Mouse (Mus musculus) cerebellum, postnatal 14 days (tissue): ENCODE data around the gene Cdk2.

Experiments
- DNase-seq, 2 experiments: peaks; one replicate each; pipeline ENCODE4 v3.0.0; 2021; ENCODE audit warnings: mixed read lengths in 2 of 2

Cdk2 gene

GRCm38 (mm10) chr10:128702328-128703007 lies 2.4 kb downstream of the Cdk2 start:
- no peak for DNase-seq

- no peak for DNase-seq
These were observed 4.1 kb downstream of the Cdk2 start for GRCm38 (mm10) chr10:128700712-128701111.

- no peak for DNase-seq
These were observed 5.2 kb downstream of the Cdk2 start for GRCm38 (mm10) chr10:128699611-128700010.

- DNase-seq = peak in 1 of 2 experiments; percentile 31
These were observed 5.8 kb downstream of the Cdk2 start for GRCm38 (mm10) chr10:128699006-128699405.

GRCm38 (mm10) chr10:128697072-128697725 lies 7.6 kb downstream of the Cdk2 start:
- no peak for DNase-seq

GRCm38 (mm10) chr10:128695992-128696807 lies 8.6 kb downstream of the Cdk2 start, which contains the start of gene Rab5b:
Gene Rab5b (minus strand): TSS chr10:128696264.
- peak; percentile 98 for DNase-seq

GRCm38 (mm10) chr10:128695411-128695991 lies 9.3 kb downstream of the Cdk2 start:
- no peak for DNase-seq

- DNase-seq = peak; percentile 28 to 41
These were observed 30.3 kb downstream of the Cdk2 start for GRCm38 (mm10) chr10:128674469-128675008.

GRCm38 (mm10) chr10:128673763-128674468 lies 30.9 kb downstream of the Cdk2 start, which contains the start of gene Suox:
Gene Suox (minus strand): TSS chr10:128674073.
- peak; percentile 85 to 90 for DNase-seq

- no peak for DNase-seq
These were observed 33.7 kb downstream of the Cdk2 start for GRCm38 (mm10) chr10:128671148-128671547.

- peak; percentile 88 to 90 for DNase-seq
These were observed 35.8 kb downstream of the Cdk2 start for GRCm38 (mm10) chr10:128668790-128669672.

GRCm38 (mm10) chr10:128665806-128666205 lies 39.0 kb downstream of the Cdk2 start:
- DNase-seq = no peak

GRCm38 (mm10) chr10:128665307-128665706 lies 39.5 kb downstream of the Cdk2 start:
- DNase-seq = no peak

- DNase-seq = no peak
These were observed 40.0 kb downstream of the Cdk2 start for GRCm38 (mm10) chr10:128664808-128665207.

GRCm38 (mm10) chr10:128663441-128664220 lies 41.2 kb downstream of the Cdk2 start:
- DNase-seq = no peak

GRCm38 (mm10) chr10:128662465-128662864 lies 42.4 kb downstream of the Cdk2 start:
- DNase-seq = no peak

GRCm38 (mm10) chr10:128659490-128659889 lies 45.3 kb downstream of the Cdk2 start:
- DNase-seq = no peak

- no peak for DNase-seq
These were observed 47.0 kb downstream of the Cdk2 start for GRCm38 (mm10) chr10:128657844-128658243.

GRCm38 (mm10) chr10:128656731-128657130 lies 48.1 kb downstream of the Cdk2 start:
- DNase-seq = no peak

GRCm38 (mm10) chr10:128655254-128655653 lies 49.6 kb downstream of the Cdk2 start:
- no peak for DNase-seq
